Mouse (Mus musculus): ENCODE results near the gene Cntnap5a.

GRCm38 (mm10) chr1:115932045-115932444, 247.5 kb downstream of the Cntnap5a start:
- TF ChIP-seq CTCF (conservative IDR thresholded peaks at IDR 0.05 in 1 of 2, IDR thresholded peaks at IDR 0.05 in 1 of 2; ENCODE audit: low read depth in 2 of 2, low read length in 2 of 2) (no peak), MAX (IDR thresholded peaks at IDR 0.05; ENCODE audit: low read length) (no peak), SMC3 (IDR thresholded peaks at IDR 0.05; ENCODE audit: low read depth, low read length) (no peak), POLR2A (IDR thresholded peaks at IDR 0.05; ENCODE audit: low read depth, low read length) (no peak), USF2 (conservative IDR thresholded peaks at IDR 0.05; ENCODE audit: low read depth, low read length) (no peak), MAZ (IDR thresholded peaks at IDR 0.05; ENCODE audit: low read depth, low read length) (no peak)
